Mouse (Mus musculus) bone marrow, adult 2 months (tissue): ENCODE results near the gene Angel2.

Experiments used
- CTCF ChIP-seq: fragments of 200-500 bp; IDR thresholded peaks from 2 replicates; pipeline ENCODE4 v1.5.1; 2011; ENCODE audit warnings: low read length, control low read depth; ENCODE audit not compliant: control insufficient read depth, insufficient read depth
- POLR2A ChIP-seq: fragments of 200-500 bp; IDR thresholded peaks from 2 replicates; pipeline ENCODE4 v1.6.1; 2011; ENCODE audit warnings: low read depth, mild to moderate bottlenecking, control low read depth, low read length, borderline replicate concordance; ENCODE audit not compliant: control insufficient read depth

DNA sequence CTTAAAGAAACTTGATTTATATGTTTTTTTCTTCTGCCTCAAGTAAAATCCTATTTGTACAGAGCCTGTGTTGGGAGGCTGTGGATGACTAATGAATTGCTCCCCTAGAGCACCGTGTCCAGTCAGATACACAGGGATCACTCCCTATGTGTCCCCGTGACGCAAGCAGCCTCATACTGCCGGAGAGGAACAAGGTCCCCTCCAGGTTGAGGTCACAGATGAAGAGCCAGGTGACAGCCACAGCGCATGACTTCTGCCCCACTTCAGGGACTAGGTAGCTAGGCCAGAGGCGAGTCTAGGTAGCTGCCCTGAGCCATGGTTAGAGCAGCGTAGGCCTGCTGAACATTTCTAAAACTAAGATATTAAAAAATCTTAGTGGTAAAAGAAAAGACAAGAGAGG lies 43.1 kb downstream of the Angel2 start:
- TF ChIP-seq CTCF (no peak), POLR2A (no peak)
